7 mouse cellular contexts compared by ENCODE assay signal in genomic region chr5:74194027-74194840, GRCm38 (mm10). TPM values are rescaled to one million over a fixed set of nuclear protein-coding genes. Genes with fewer than 3 reads are reported as not detected.
A peak's percentile ranks its signal among the peaks of the same experiment; 100 is the strongest.
DNase-seq lines count a peak whose midpoint lies in the region; ATAC-seq and TF ChIP-seq lines count a peak whose summit lies in the region.

No protein-coding gene starts in this region.

- no peak for DNase-seq in layer of hippocampus, adult 2 months (ENCODE audit: low spot score in 2 of 2)
- DNase-seq in layer of hippocampus, postnatal 10 days (ENCODE audit: low spot score in 2 of 2): no peak
- peak; percentile 43 for DNase-seq in cerebellum, adult 9-10 months
- peak; percentile 38 for DNase-seq in hindbrain, embryonic 11.5 days (ENCODE audit: low spot score)
- DNase-seq in midbrain, embryonic 14.5 days: no peak
- no peak for DNase-seq in frontal cortex, postnatal 36 days (ENCODE audit: low spot score in 2 of 2)
- no peak for DNase-seq in ovary, postnatal 36 days (ENCODE audit: low spot score)

- peaks cover 8% of the 10 kb centered on the region; the same call in 1 of the 2 replicates for H3K4me1 ChIP-seq in hindbrain, embryonic 11.5 days (replicated peaks; ENCODE audit: control insufficient read depth, insufficient read depth, low read length)
- H3K4me1 ChIP-seq in midbrain, embryonic 14.5 days (ENCODE audit: control insufficient read depth, insufficient read depth, low read length): peaks cover 12% of the 10 kb centered on the region; the same call in 1 of the 2 replicates

- peak overlapping the region; percentile 99 for H3K4me3 ChIP-seq in layer of hippocampus, adult 2 months
- H3K4me3 ChIP-seq in hindbrain, embryonic 11.5 days (ENCODE audit: low read depth, low read length): peak overlapping the region; percentile 86
- H3K4me3 ChIP-seq in midbrain, embryonic 14.5 days (replicated peaks; ENCODE audit: low read depth, low read length): peak overlapping the region; percentile 76

- no peaks in the 10 kb centered on the region for H3K9me3 ChIP-seq in hindbrain, embryonic 11.5 days (ENCODE audit: control insufficient read depth, low read length)
- no peaks in the 10 kb centered on the region for H3K9me3 ChIP-seq in midbrain, embryonic 14.5 days (ENCODE audit: control insufficient read depth, low read length)

- ATAC-seq in hindbrain, embryonic 11.5 days (ENCODE audit: low FRiP score): no peak; the same call in 1 of the 2 replicates
- ATAC-seq in midbrain, embryonic 14.5 days (ENCODE audit: low FRiP score, low TSS enrichment): no peak

- H3K27ac ChIP-seq in layer of hippocampus, adult 2 months: peak overlapping the region; percentile 95
- no peak overlapping the region for H3K27ac ChIP-seq in hindbrain, embryonic 11.5 days (ENCODE audit: low read depth, low read length)
- H3K27ac ChIP-seq in midbrain, embryonic 14.5 days (replicated peaks; ENCODE audit: low read depth, low read length): no peak overlapping the region

- H3K27me3 ChIP-seq in hindbrain, embryonic 11.5 days (ENCODE audit: control insufficient read depth, insufficient read depth, low read length): no peaks in the 10 kb centered on the region
- peaks cover 6% of the 10 kb centered on the region; the same call in 1 of the 2 replicates for H3K27me3 ChIP-seq in midbrain, embryonic 14.5 days (ENCODE audit: control insufficient read depth, insufficient read depth, low read length)

- peak overlapping the region; percentile 84 for H3K4me2 ChIP-seq in hindbrain, embryonic 11.5 days (replicated peaks; ENCODE audit: low read depth, low read length)
- peak overlapping the region; percentile 97 for H3K4me2 ChIP-seq in midbrain, embryonic 14.5 days (ENCODE audit: low read length)

- no peak for TF ChIP-seq CTCF in layer of hippocampus, adult 2 months (conservative IDR thresholded peaks at IDR 0.05)

- 31% methylated on average over 16 of the region's 16 CpGs for WGBS in hindbrain, embryonic 11.5 days
- WGBS in midbrain, embryonic 14.5 days: 23% methylated on average over 16 of the region's 16 CpGs

- H3K9ac ChIP-seq in hindbrain, embryonic 11.5 days (ENCODE audit: low read depth, low read length): peak overlapping the region; percentile 89
- H3K9ac ChIP-seq in midbrain, embryonic 14.5 days (replicated peaks; ENCODE audit: low read length): peak overlapping the region; percentile 72

- H3K36me3 ChIP-seq in hindbrain, embryonic 11.5 days (ENCODE audit: control insufficient read depth, insufficient read depth, low read length): peaks cover 9% of the 10 kb centered on the region; the same call in 1 of the 2 replicates
- H3K36me3 ChIP-seq in midbrain, embryonic 14.5 days (ENCODE audit: control insufficient read depth, insufficient read depth, low read length): no peaks in the 10 kb centered on the region

RNA-seq across cellular contexts. Expression of gene Rasl11b, which starts 0.9 kb away (rescaled TPM):
- total RNA-seq in layer of hippocampus, adult 2 months (2021): 10 to 100 TPM; 65.6 to 75.4 TPM
- 10 to 100 TPM; 44.4 to 48.5 TPM for total RNA-seq in layer of hippocampus, postnatal 10 days (2021)
- 30.1 and 33.4 TPM in 2 replicates for polyA plus RNA-seq in hindbrain, embryonic 11.5 days (2014; fragmentation: Nextera tagmentation; extraction: Ambion mirVana)
- polyA plus RNA-seq in midbrain, embryonic 14.5 days (2014; fragmentation: Nextera tagmentation; extraction: Ambion mirVana): 11.4 and 13.6 TPM in 2 replicates

Comparison
In these comparisons a context has a peak if more than half of its experiments do, and no peak if none do; other contexts are left out.
1. DNase-seq: peak in cerebellum, adult 9-10 months (single experiment) and hindbrain, embryonic 11.5 days (single experiment); none in layer of hippocampus, adult 2 months (0 of 2), layer of hippocampus, postnatal 10 days (0 of 2), midbrain, embryonic 14.5 days (single experiment), frontal cortex, postnatal 36 days (0 of 2) and ovary, postnatal 36 days (single experiment).
2. Peak in every context shown above with its lines, with median percentiles within 50 percentile points of each other: H3K4me3 ChIP-seq.